Mouse (Mus musculus): ENCODE data around the gene Nbeal2.

DNA sequence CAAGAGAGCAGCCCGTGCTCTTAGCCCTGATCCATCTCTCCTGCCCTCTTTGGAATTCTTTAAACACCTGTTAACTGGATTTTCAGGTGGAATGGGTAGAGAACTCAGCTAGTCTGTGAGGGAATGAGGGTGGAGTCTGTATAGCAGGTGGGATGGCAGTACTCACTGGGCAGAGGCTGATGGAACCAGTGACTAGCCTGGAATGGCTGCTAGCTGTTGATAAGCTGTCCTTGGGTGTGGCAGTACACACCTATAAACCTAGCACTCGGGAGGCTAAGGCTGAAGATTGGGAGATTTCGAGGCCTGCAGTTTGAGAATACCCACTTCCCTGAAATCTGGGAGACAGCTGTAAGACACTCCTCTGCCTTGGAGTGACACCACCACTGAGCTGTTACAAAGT is 45.6 kb upstream of the Nbeal2 start:
- TF ChIP-seq CTCF (IDR thresholded peaks at IDR 0.05; ENCODE audit: extremely low read depth, insufficient read length, insufficient replicate concordance, low read depth, low read length) = no peak
- TF ChIP-seq POLR2A (IDR thresholded peaks at IDR 0.05; ENCODE audit: low read depth, low read length) = no peak

Measured in small intestine, adult 2 months (tissue).